Mouse (Mus musculus): ENCODE measurements at regions not wholly inside any gene's neighbourhood (a gene's known extent, or its start where the extent isn't known, plus 50 kb on each side); places are given as distances from the start of the nearest gene placed in this dataset.
A peak's percentile ranks its signal among the peaks of the same experiment; 100 is the strongest.

DNA sequence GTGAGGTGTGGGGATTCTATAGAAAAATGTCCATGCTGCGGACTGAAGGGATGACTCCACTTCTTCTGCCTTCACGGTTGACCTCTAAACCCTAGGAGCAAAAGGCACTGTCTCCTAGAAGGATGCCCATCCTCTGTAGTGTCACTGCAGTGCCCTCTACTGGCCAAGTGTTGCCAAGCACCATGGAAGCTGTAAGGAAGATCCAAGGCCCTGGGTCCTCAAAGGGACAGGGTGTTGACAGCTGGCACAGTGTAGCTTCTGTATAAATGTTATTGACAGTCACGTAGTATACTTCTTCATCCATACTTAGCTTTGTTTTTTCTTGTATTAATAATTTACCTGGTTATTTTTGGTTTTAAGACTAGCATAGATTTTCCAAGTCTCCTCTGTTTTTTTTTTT, 299.1 kb downstream of the Zfp706 start:
- no peaks in the 10 kb centered on the region for H3K36me3 ChIP-seq (ENCODE audit: insufficient read depth, low read length)
- H3K27me3 ChIP-seq (ENCODE audit: insufficient read depth, low read length), result no peaks in the 10 kb centered on the region
- no peaks in the 10 kb centered on the region for H3K9me3 ChIP-seq (ENCODE audit: low read length)
- H3K9ac ChIP-seq (replicated peaks; ENCODE audit: low read length, poor library complexity, severe bottlenecking), result no peak overlapping the region
- peak; percentile 75 for DNase-seq (ENCODE audit: low spot score)
- H3K4me3 ChIP-seq (ENCODE audit: low read depth, low read length), result no peak overlapping the region
- no peaks in the 10 kb centered on the region for H3K4me1 ChIP-seq (ENCODE audit: insufficient read depth, low read length)
- 17% methylated on average over 3 of the region's 3 CpGs for WGBS
- no peak overlapping the region for H3K4me2 ChIP-seq (ENCODE audit: low read depth, low read length, poor library complexity, severe bottlenecking)
- peak; percentile 87 for TF ChIP-seq CTCF (IDR thresholded peaks at IDR 0.05)
- peak; percentile 45; the same call in 1 of the 2 replicates for ATAC-seq (ENCODE audit: low FRiP score)
- H3K27ac ChIP-seq (ENCODE audit: low read depth, low read length), result no peak overlapping the region

DNA sequence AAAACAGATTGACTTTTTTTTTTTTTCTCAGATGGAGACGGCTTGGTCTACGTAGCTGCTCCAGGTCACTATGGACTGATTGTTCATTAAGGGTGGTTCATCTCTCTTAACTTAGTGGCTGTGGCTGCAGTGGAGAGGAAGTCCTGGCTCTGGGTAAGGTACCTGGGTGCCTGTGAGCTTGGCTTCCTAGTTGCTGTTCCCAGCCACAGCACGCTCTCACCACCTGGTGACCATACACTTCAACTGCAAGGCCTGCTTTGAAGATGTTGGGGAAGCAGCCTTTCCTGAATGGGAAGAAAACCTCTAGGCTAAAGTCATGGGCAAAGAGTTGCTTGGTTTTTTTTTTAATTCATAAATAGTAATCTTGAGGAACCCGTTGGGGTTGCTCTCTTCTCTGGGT, 301.6 kb downstream of the Zfp706 start:
- 52% methylated on average over 4 of the region's 4 CpGs for WGBS
- TF ChIP-seq CTCF (IDR thresholded peaks at IDR 0.05), result peak; percentile 92
- ATAC-seq (ENCODE audit: low FRiP score), result peak; percentile 50; the same call in 1 of the 2 replicates

DNA sequence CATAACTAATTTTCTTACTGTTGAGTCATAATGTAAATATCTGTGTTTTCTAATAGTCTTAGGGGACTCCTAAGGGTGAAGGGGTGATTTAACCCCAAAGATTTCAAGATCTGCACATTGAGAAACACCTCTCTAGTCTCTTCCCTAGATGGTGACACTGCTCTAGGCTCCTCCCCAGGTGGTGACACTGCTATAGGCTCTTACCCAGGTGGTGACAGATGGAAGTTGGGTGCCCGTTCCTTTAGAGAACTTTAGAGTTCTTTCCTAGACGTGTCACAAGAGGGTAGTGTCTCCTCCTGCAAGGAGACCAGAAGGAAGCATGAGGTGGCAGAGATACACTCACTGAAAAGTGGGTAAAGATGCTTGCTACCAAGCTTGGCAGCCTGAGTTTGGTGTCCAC, 302.2 kb downstream of the Zfp706 start:
- Histone ChIP-seq H3K36me3 (ENCODE audit: insufficient read depth, low read length) (no peaks in the 10 kb centered on the region), H3K9me3 (ENCODE audit: low read length) (no peaks in the 10 kb centered on the region), H3K4me3 (ENCODE audit: low read depth, low read length) (no peak overlapping the region), H3K4me1 (ENCODE audit: insufficient read depth, low read length) (no peaks in the 10 kb centered on the region), H3K9ac (replicated peaks; ENCODE audit: low read length, poor library complexity, severe bottlenecking) (no peak overlapping the region), H3K27ac (ENCODE audit: low read depth, low read length) (no peak overlapping the region), H3K4me2 (ENCODE audit: low read depth, low read length, poor library complexity, severe bottlenecking) (no peak overlapping the region), H3K27me3 (ENCODE audit: insufficient read depth, low read length) (no peaks in the 10 kb centered on the region)
- 61% methylated on average over 2 of the region's 2 CpGs for WGBS
- DNase-seq (ENCODE audit: low spot score), result no peak
- ATAC-seq (ENCODE audit: low FRiP score), result no peak
- no peak for TF ChIP-seq CTCF (IDR thresholded peaks at IDR 0.05)

More for the DNA sequence above, 301.6 kb downstream of the Zfp706 start:
- H3K4me3 ChIP-seq (ENCODE audit: low read depth, low read length), result no peak overlapping the region
- H3K36me3 ChIP-seq (ENCODE audit: insufficient read depth, low read length), result no peaks in the 10 kb centered on the region
- no peaks in the 10 kb centered on the region for H3K4me1 ChIP-seq (ENCODE audit: insufficient read depth, low read length)
- no peak overlapping the region for H3K27ac ChIP-seq (ENCODE audit: low read depth, low read length)
- no peak overlapping the region for H3K4me2 ChIP-seq (ENCODE audit: low read depth, low read length, poor library complexity, severe bottlenecking)
- peak; percentile 80 for DNase-seq (ENCODE audit: low spot score)
- H3K27me3 ChIP-seq (ENCODE audit: insufficient read depth, low read length), result no peaks in the 10 kb centered on the region
- H3K9ac ChIP-seq (replicated peaks; ENCODE audit: low read length, poor library complexity, severe bottlenecking), result no peak overlapping the region
- H3K9me3 ChIP-seq (ENCODE audit: low read length), result no peaks in the 10 kb centered on the region

DNA sequence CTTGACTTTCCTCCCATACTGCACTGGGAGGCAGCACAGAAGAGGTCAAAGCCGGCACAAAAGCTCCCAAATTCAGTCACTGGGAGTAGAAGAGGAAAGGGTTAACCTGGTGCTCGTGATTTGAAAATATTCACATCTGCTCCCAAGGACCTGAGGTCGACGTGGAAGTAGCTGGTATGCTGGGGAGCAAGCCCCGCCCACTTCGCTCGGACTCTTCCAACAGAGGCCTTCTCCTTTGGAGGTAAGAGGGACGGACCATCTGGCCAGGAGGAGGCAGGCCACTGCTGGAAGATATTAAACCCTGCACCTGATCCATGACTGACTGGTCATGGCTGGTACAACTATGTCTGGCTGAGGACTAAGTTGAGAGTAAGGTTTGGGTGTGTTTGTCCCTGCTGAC, 305.7 kb downstream of the Zfp706 start:
- Histone ChIP-seq H3K4me2 (ENCODE audit: low read depth, low read length, poor library complexity, severe bottlenecking) (no peak overlapping the region), H3K9me3 (ENCODE audit: low read length) (no peaks in the 10 kb centered on the region), H3K27ac (ENCODE audit: low read depth, low read length) (no peak overlapping the region), H3K27me3 (ENCODE audit: insufficient read depth, low read length) (no peaks in the 10 kb centered on the region), H3K4me3 (ENCODE audit: low read depth, low read length) (no peak overlapping the region), H3K36me3 (ENCODE audit: insufficient read depth, low read length) (no peaks in the 10 kb centered on the region), H3K4me1 (ENCODE audit: insufficient read depth, low read length) (no peaks in the 10 kb centered on the region), H3K9ac (replicated peaks; ENCODE audit: low read length, poor library complexity, severe bottlenecking) (no peak overlapping the region)
- ATAC-seq (ENCODE audit: low FRiP score), result no peak
- WGBS, result 53% methylated on average over 8 of the region's 8 CpGs
- DNase-seq (ENCODE audit: low spot score), result no peak
- TF ChIP-seq CTCF (IDR thresholded peaks at IDR 0.05), result no peak

DNA sequence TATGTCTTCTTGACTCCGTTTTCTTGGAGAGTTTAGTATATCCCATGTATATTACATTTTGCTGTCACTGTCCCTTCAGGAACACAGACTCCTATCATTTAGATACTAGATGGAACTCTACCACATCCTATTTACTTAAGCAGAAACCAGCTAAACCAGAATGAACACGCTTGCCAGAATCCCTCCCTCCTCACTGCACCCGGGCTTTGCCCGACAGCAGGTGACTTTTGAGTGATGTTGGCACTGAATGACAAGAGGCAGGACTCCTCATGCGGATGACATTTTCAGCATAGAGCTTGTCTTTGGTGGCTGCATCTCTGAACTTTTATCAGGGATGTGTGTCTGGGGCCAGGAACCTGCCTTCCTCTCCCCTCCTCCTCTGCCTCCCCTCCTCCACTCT, 307.4 kb downstream of the Zfp706 start:
- Histone ChIP-seq H3K27ac (ENCODE audit: low read depth, low read length) (no peak overlapping the region), H3K4me2 (ENCODE audit: low read depth, low read length, poor library complexity, severe bottlenecking) (no peak overlapping the region), H3K4me3 (ENCODE audit: low read depth, low read length) (no peak overlapping the region), H3K36me3 (ENCODE audit: insufficient read depth, low read length) (no peaks in the 10 kb centered on the region), H3K9me3 (ENCODE audit: low read length) (no peaks in the 10 kb centered on the region), H3K9ac (replicated peaks; ENCODE audit: low read length, poor library complexity, severe bottlenecking) (no peak overlapping the region), H3K27me3 (ENCODE audit: insufficient read depth, low read length) (no peaks in the 10 kb centered on the region), H3K4me1 (ENCODE audit: insufficient read depth, low read length) (no peaks in the 10 kb centered on the region)
- WGBS, result 85% methylated on average over 5 of the region's 5 CpGs
- DNase-seq (ENCODE audit: low spot score) (no peak), ATAC-seq (ENCODE audit: low FRiP score) (no peak)
- no peak for TF ChIP-seq CTCF (IDR thresholded peaks at IDR 0.05)

DNA sequence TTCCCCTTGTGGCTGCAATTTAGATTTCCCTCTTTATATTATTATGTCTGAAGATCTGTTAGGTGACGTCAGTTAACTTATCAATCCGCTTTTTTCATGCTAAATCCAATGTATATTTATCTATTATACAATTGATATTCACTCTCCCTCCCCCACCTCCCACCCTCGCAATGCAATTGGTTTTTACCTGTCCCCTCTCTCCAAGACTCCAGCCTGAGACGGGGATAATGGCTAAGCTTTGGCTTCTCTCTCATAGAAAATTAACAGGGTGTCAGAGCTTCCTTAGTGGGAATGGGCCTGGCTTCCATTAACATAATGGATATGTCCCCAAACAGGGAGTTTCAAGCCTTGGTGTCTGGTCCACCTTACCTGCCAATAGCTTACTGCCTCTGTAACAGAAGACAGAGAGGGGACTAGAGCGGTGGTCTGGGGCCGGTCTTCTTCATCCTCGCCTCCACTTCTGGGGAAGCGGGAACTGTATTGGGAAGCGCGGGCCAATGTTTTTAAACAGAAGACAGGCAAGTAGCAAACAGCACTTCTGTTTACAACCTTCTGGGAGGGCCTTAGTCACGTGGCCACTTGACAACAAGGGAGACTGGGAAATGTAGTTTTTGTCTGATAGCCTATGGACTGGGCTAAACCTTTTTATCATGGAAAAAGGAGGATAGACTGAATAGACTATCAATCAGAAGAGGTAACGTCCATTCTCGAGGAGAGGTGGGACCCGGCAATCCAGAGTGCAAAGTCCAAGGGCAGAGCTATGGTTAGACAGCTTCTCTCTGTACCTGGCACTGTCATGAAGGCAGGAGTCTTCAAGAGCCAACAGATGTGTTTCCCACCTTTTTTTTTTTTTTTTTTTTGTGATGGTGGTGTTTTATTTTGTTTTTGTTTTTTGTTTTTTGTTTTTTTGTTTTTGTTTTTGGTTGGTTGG, 312.1 kb downstream of the Zfp706 start:
- Histone ChIP-seq H3K27me3 (ENCODE audit: insufficient read depth, low read length) (no peaks in the 10 kb centered on the region), H3K9ac (replicated peaks; ENCODE audit: low read length, poor library complexity, severe bottlenecking) (0 out of 2 replicates have a peak overlapping the region, but pooled peaks have one; percentile 54), H3K4me2 (ENCODE audit: low read depth, low read length, poor library complexity, severe bottlenecking) (peak overlapping the region; percentile 61), H3K4me1 (ENCODE audit: insufficient read depth, low read length) (no peaks in the 10 kb centered on the region), H3K27ac (ENCODE audit: low read depth, low read length) (no peak overlapping the region), H3K36me3 (ENCODE audit: insufficient read depth, low read length) (no peaks in the 10 kb centered on the region), H3K4me3 (ENCODE audit: low read depth, low read length) (peak overlapping the region; percentile 38), H3K9me3 (ENCODE audit: low read length) (no peaks in the 10 kb centered on the region)
- DNase-seq (ENCODE audit: low spot score), result peak; percentile 88
- ATAC-seq (ENCODE audit: low FRiP score), result peak; percentile 91
- TF ChIP-seq CTCF (IDR thresholded peaks at IDR 0.05), result no peak
- 23% methylated on average over 14 of the region's 14 CpGs for WGBS

Measured in midbrain, postnatal 0 days (tissue).